Mouse (Mus musculus): ENCODE data around the gene Tspan18.

DNA sequence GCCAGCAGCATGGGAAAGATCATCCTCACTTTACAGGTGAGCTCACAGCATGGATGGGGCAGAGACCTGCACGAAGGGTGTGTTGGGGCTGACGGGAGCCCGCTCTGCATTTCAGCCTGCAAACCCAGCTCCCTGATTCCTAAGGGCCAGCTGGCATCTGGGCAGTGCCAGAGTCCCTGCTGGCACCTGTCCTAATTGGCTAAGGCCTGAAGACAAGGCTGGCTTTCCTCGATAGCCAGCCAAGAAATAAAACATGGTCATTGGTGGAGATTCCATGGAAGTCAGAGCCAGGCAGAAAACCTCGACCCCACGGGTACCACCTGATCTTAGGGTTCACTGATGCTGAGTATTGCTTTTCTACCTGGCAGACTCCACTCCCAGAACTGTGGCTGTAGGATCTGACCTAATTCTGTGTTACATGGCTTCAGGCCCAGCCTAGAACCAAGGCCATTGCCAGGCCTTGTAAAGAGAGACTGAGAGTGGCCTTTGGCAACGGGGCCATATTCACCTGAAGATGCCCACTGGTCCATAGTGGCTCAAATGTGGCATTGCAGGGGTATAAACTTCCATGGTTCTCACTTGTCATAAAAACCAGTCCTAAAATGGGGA is 181.3 kb downstream of the Tspan18 start:
- TF ChIP-seq EP300 (IDR thresholded peaks at IDR 0.05; ENCODE audit: low read depth) = no peak
- TF ChIP-seq CTCF (IDR thresholded peaks at IDR 0.05; ENCODE audit: low read depth) = no peak

Data from liver, embryonic 14.5 days (tissue).